Mouse (Mus musculus): Measurements from ENCODE around the gene Gle1.
A peak's percentile ranks its signal among the peaks of the same experiment; 100 is the strongest.

Gle1 gene

DNA sequence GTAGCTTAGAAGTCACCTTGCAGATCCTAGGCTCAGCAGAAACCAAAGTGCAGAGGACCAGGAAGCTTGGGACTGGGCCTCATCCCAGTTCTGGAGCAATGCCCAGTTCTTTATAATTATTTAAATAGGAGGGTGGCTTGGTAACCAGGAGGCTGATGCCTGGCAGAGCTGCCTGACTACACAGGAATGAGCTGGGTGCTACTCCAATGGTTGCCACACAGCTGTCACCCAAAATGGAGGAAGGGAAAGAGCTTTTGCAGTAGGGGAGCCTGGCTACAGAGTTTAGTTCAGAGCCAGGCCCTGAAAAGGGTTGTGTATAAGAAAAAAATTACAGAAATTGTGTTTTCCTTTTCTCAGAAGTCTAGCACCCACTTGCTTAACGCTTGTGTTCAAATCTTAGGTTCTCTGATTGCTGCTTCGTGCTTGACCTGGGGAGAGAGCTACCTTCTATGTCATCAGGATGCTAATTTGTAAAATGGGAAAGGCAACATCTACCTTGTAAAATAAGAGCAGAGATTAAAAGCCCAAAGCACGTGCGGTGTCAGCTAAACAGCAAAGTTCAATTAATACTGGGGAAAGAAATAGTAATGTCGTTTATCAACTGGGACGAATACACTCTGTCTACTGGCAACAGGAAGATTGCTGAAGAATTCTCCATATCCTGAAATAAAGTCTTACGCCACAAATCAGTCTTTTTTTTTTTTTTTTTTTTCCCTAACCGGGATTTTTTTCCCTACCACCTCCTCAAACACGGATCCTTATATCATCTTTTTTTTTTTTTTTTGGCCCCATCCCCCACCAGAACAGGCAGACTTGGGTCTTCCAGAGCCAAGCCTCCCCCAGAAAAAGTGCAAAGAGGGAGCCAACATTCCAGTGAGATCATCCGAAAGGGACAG, 29.4 kb downstream of the Gle1 start:
- DNase-seq = peak; percentile 14

DNA sequence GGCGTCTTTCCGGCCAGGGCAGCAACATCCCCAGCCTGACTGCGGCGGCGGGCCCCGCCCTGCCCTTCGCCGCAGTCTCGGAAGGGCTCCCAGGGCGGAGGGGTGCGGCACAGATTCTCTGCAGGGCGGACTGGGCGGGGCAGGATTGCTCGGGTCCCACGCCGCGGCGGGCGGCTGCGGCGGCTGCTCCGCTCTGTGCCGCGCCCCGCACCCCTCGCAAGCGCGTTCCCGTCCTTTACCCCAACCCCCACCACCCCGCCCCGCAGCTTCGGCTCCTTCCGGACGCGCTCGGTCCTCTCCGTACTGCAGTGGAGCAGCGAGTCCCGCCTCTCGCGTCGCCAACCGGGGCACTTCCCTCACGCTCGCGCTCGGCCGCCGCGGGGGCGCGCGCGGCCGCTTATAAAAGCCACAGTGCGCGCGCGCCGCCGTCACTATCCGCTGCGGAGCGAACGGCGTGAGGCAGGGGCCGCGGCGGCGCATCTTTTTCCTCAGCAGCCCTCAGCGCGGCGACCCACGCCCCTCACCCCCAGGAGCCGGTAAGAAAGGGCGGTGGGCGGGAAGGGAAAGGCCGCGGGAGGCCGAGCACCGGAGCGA, 30.1 kb downstream of the Gle1 start, which contains the start of gene Sptan1:
Gene Sptan1, plus strand, starts transcription at position 311 of the 594 bp plus-strand sequence.
- DNase-seq = peak; percentile 99

DNA sequence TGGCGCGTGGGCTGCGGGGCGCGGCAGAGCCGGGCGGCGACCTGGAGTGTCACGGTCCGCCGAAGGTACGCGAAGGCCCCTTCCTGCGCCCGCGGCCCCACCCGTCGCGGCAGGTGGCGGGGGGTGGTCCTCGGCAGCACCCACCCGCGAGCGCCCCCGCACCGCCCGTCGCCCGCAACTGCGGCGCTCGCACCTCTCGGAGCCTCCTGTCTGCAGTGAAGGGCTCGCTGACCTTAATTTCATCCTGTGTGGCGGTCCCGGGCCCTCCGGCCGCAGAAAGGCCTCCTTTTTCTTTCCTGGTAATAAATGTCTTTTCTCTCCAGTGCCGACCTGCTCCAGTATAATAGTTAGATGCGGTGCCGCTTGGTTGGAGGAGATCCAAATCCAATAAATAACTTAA, 30.7 kb downstream of the Gle1 start:
- peak; percentile 84 for DNase-seq

DNA sequence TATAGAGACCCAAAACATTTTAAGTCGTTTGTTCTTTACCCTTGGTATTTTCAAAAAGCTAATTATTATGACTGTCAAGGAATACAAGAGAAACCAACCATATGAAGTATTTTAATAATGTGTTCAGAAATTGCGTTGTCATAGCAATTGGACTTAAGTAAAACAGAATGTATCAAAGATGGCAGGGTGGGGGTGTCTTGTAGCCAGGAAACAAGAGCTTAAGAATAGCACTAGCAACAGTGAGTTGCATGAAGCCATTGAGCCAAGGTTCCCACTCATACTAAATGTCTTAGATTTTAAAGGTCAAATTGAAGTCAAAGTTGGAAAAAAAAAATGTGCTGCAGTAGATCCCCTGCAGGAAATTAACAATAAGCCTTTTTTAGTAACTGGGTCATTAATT, 31.6 kb downstream of the Gle1 start:
- no peak for DNase-seq

DNA sequence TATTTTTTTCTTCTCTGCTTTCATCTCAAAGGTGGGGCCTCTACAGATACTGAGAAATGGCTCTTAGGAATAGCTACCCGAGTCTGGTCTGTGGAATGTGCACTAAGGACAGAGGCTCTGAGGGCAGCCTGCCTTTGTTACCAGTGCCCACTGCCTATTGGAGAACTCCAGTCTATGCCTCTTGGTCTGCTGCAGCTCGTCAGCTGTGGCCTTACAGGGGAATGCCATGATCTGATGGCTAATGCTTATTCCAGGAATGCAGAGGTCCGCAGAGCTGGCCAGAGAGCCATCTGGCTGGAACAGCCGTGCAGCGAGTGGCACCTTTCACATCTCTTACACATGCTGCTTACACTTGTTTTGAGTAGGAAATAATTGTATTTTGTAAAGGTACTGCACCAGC, 32.5 kb downstream of the Gle1 start:
- no peak for DNase-seq

DNA sequence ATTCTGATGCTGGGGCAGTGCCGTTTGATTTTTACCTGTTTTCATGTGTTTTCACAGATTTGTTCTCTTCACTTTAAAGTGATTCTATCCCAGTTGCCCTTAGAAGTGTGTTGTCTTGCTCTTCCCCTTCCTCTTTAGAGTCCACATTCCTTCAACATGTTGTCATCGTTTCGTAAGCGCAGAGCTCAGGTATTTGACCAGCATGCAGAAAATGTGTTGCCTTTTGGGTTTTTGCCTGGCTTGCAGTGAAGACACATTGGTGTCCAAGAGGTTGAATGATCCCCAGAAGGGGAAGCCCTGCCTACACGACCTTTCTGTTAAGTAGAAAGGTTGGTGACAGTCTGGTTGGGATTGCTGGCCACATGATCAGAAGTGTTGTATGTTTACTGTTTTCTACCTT, 33.4 kb downstream of the Gle1 start:
- no peak for DNase-seq

DNA sequence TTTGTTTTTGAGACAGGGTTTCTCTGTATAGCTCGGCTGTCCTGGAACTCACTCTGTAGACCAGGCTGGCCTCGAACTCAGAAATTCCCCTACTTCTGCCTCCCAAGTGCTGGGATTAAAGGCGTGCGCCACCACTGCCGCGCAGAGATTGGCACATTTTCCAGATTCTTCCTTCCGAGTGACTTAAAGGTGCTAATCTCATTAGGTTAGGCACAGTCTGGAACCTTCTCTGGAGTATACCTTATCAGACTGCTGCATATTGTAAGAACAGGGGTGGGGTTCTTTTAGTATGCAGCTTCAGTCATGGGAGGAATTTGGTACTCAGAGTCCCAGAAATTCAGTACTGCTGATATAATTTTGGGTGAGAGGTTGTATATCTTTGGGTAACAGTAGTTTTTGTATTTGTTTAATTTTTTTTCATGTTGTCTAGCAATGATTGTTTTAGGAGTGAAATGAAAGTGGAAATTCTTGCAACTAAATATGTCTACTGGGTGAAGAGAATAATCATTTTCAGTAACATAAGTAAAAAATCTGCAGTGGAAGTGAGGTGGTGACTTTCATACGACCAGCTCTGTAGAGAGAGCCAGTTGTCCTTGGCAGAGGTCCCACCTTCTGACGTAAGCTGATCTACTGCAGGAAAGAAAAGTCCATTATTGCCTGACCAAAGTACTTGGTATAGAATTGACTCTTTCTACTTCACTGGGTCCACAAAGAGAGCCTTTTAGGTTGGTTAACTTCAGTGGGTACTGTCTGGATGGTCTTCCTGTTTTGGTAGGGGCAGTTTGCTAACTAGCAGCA, 36.8 kb downstream of the Gle1 start:
- no peak for DNase-seq

DNA sequence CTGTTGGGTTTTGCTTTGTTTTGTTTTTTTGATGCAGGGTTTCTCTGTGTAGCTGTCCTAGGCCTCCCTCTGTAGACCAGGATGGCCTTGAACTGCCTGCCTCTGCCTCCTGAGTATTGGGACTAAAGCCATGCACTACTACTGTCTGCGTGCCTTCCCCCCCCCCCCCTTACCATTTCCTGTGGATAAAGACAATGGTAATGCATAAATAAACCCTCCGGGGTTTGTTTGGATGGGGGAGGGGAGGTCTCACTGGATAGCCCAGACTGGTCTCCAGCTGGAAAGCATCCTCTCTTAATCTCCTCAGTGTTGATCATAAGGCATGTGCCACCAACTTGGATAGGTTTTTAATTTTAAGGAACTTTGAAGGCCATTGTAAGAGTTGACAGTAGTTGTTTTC, 38.3 kb downstream of the Gle1 start:
- no peak for DNase-seq

DNA sequence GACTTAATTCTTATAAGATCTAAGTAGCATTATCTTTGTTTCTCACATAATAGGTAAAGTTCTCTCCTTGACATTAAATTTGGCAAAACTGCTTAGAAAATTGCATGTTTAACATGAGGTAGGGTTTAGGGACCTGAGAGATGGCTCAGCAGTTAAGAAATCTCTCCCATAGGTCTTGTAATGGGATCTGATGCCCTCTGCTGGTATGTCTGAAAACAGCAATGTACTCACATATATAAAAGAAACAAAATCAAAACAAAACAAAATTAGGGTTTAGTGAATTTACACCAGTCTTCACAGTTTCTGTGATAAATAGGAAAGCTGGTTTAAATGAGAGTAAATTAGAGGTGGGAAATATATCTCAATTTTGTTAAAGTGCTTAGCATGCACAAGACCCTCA, 42.1 kb downstream of the Gle1 start:
- peak; percentile 52 for DNase-seq

DNA sequence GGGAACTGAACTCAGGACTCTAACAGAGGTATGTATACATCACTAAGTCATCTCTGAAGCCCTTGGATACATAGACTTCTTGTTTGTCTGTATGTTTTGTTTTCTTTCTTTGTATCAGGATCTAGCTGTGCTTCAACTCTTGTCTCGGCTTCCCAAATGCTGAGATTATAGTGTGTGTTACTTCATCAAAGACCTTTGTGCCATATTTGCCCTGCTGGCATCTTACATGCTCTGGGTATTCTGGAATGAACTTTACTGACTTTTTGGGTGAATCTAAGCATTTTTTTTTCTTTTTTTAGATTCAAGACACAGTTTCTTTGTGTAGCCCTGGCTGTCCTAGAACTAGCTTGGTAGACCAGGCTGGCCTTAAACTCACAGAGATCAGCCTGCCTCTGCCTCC, 45.4 kb downstream of the Gle1 start:
- no peak for DNase-seq

DNA sequence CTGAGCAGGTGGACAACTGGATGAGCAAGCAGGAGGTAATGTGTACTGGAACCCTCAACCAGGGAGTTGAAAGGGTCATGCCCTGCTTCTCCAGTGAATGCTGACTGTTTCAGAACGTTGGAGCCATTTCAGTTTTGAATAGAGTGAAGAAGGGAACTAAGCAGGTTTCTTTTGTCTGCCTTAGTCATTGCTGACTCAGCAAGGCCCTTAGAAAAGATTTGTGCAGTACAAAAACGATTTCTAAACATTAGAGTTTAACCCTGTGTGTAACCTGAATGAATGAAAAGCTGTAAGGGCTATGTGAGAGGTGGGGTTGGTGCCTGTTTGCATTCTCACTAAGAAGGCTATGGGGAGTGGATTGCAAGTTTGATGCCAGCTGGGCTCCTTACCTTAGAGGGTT, 56.7 kb downstream of the Gle1 start:
- DNase-seq = no peak

DNA sequence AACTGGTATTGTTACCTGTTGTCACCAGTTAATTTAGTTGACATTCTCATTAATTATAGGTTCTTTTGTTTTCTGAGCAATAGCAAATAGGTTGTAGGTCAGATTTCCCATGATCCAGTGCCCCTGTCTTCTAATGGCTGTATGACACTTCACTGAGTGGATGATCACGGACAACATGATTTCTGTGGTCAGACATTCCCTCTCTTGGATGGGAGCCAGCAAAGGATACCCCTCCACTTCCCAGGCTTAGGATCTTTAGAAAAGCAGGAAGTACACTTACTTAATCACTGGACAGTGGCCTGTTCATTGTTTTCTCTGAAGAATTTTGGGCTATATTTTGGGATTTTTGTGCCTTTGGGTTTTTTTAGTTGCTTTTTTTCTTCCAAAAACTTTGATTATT, 73.9 kb downstream of the Gle1 start:
- no peak for DNase-seq

Measured in thymus, postnatal 4 days (tissue).